ENCODE assay signal across 20 mouse cellular contexts in the genomic region with DNA sequence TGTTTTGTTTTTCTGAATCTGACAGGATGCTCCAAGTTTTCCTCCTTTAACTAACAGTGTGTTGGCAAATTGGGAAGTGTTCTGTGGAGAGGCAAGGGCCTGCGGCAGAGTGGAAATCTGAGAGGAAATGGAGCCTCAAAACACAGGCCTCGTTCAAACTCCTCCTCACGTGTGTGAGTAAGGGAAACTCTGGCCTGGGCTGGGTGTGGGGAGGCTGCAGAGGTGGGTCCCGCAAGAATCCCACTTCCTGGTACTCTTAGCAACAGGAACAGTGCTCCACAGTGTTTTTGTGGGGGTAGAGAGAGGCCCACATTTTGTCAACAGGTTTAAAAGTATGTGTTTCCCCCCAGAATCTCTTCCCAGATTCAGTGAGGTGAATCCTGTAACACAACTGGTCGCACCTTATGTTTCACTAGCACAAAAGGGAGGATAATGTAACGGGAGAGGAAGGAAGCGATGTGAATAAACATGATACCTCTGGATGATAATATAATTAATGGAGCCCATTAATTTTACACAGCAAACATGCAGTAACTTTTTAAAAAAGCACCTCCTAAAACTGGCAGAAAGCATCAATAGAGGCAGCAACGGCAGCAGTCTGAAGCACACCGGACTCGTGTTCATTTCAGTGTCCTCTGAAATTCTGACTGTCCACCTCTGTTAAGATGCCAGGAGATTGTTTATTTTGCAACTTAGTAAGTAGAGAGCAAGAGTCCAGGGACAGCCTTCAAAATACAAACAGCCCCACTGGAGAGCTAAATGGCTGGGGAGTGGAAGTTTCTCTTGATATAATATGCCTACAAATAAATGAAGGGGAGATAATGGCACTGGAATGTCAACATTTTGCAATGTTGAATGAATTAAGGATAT. TPM values are rescaled to one million over a fixed set of nuclear protein-coding genes. Genes with fewer than 3 reads are reported as not detected.
DNase-seq lines count a peak whose midpoint lies in the region; ATAC-seq and TF ChIP-seq lines count a peak whose summit lies in the region.
"Had no signal": no experiment of that assay in that cellular context is flagged by ENCODE, and none has a peak within 500 bp of the region (broad histone marks: within the 10 kb centered on the region; RNA-seq: fewer than 3 reads in every experiment).

No protein-coding gene starts in this region.

- H3K4me1 ChIP-seq in kidney, adult 2 months (ENCODE audit: control insufficient read depth, insufficient read depth, low read length): no peaks in the 10 kb centered on the region
- H3K4me1 ChIP-seq in stomach, embryonic 16.5 days (ENCODE audit: control insufficient read depth, insufficient read depth, low read length): peaks cover 18% of the 10 kb centered on the region
- 0 out of 2 replicates have a peak, but pooled peaks cover 3% of the 10 kb centered on the region for H3K4me1 ChIP-seq in stomach, postnatal 0 days (replicated peaks; ENCODE audit: control insufficient read depth, insufficient read depth)
- H3K4me1 ChIP-seq in forebrain, embryonic 12.5 days: no peaks in the 10 kb centered on the region
- H3K4me1 ChIP-seq: forebrain, embryonic 13.5 days; liver, embryonic 15.5 days; midbrain, embryonic 12.5 days; neural tube, embryonic 15.5 days had no signal

- no peak for DNase-seq in kidney, adult 2 months
- DNase-seq in kidney, adult 8-10 months: no peak
- DNase-seq in kidney, postnatal 4 days: peak; percentile 11 to 20
- DNase-seq in kidney, postnatal 10 days: no peak
- no peak for DNase-seq in stomach, postnatal 0 days (ENCODE audit: low spot score)
- peak; percentile 26 for DNase-seq in yolk sac, embryonic 10.5 days (ENCODE audit: low spot score)
- DNase-seq: adrenal gland, adult 2 months; cerebellum, adult 11-12 months; cerebellum, postnatal 10 days; lung, postnatal 10 days had no signal

- WGBS in kidney, adult 2 months: 59% methylated on average over 10 of the region's 10 CpGs
- WGBS in stomach, embryonic 16.5 days: 54% methylated on average over 10 of the region's 10 CpGs
- WGBS in stomach, postnatal 0 days: 56% methylated on average over 10 of the region's 10 CpGs
- WGBS in forebrain, embryonic 12.5 days: 82% methylated on average over 10 of the region's 10 CpGs

- no peak for TF ChIP-seq CTCF in kidney, adult 2 months (conservative IDR thresholded peaks at IDR 0.05; ENCODE audit: insufficient read depth, insufficient read length, low read depth, low read length)
- TF ChIP-seq CTCF in stomach, postnatal 0 days (IDR thresholded peaks at IDR 0.05; ENCODE audit: low read depth): no peak

- no peaks in the 10 kb centered on the region for H3K36me3 ChIP-seq in kidney, adult 2 months (ENCODE audit: control insufficient read depth, insufficient read depth, low read length)
- H3K36me3 ChIP-seq in stomach, embryonic 16.5 days (ENCODE audit: control insufficient read depth, insufficient read depth, low read length): no peaks in the 10 kb centered on the region
- no peaks in the 10 kb centered on the region for H3K36me3 ChIP-seq in stomach, postnatal 0 days (ENCODE audit: control insufficient read depth, insufficient read depth, low read length)
- no peaks in the 10 kb centered on the region for H3K36me3 ChIP-seq in forebrain, embryonic 12.5 days (replicated peaks)
- H3K36me3 ChIP-seq: intestine, embryonic 15.5 days; liver, embryonic 15.5 days; midbrain, embryonic 12.5 days; neural tube, embryonic 15.5 days had no signal

- no peak overlapping the region for H3K4me3 ChIP-seq in kidney, adult 2 months (ENCODE audit: insufficient read depth, low read depth, low read length)
- no peak overlapping the region for H3K4me3 ChIP-seq in stomach, embryonic 16.5 days (replicated peaks; ENCODE audit: low read length)
- H3K4me3 ChIP-seq in stomach, postnatal 0 days (ENCODE audit: low read depth, low read length): no peak overlapping the region
- no peak overlapping the region for H3K4me3 ChIP-seq in forebrain, embryonic 12.5 days (replicated peaks)
- H3K4me3 ChIP-seq: erythroblast, embryonic 14.5 days; forebrain, embryonic 13.5 days; intestine, embryonic 15.5 days; layer of hippocampus, adult 2 months; liver, embryonic 15.5 days; midbrain, embryonic 12.5 days; neural tube, embryonic 15.5 days had no signal

- no peaks in the 10 kb centered on the region for H3K9me3 ChIP-seq in stomach, embryonic 16.5 days (replicated peaks; ENCODE audit: control insufficient read depth, low read length)
- no peaks in the 10 kb centered on the region for H3K9me3 ChIP-seq in stomach, postnatal 0 days (ENCODE audit: control insufficient read depth, low read length)
- H3K9me3 ChIP-seq in forebrain, embryonic 12.5 days: no peaks in the 10 kb centered on the region
- H3K9me3 ChIP-seq: forebrain, embryonic 13.5 days; intestine, embryonic 15.5 days; liver, embryonic 15.5 days; midbrain, embryonic 12.5 days; neural tube, embryonic 15.5 days had no signal

- no peaks in the 10 kb centered on the region for H3K27me3 ChIP-seq in kidney, adult 2 months (replicated peaks; ENCODE audit: control insufficient read depth, insufficient read depth, low read length)
- no peaks in the 10 kb centered on the region for H3K27me3 ChIP-seq in stomach, embryonic 16.5 days (ENCODE audit: control insufficient read depth, insufficient read depth, low read length)
- no peaks in the 10 kb centered on the region for H3K27me3 ChIP-seq in stomach, postnatal 0 days (ENCODE audit: control insufficient read depth, insufficient read depth, low read length)
- no peaks in the 10 kb centered on the region for H3K27me3 ChIP-seq in forebrain, embryonic 12.5 days
- H3K27me3 ChIP-seq: forebrain, embryonic 13.5 days; intestine, embryonic 15.5 days; liver, embryonic 15.5 days; midbrain, embryonic 12.5 days; neural tube, embryonic 15.5 days had no signal

- no peak for ATAC-seq in stomach, embryonic 16.5 days (ENCODE audit: insufficient read depth, low FRiP score)
- no peak for ATAC-seq in stomach, postnatal 0 days (ENCODE audit: low FRiP score, low TSS enrichment)
- no peak for ATAC-seq in forebrain, embryonic 12.5 days (ENCODE audit: low FRiP score)
- ATAC-seq: forebrain, embryonic 13.5 days; hindbrain, embryonic 16.5 days had no signal

- no peak overlapping the region for H3K4me2 ChIP-seq in stomach, embryonic 16.5 days (ENCODE audit: low read depth, low read length)
- no peak overlapping the region for H3K4me2 ChIP-seq in stomach, postnatal 0 days (replicated peaks; ENCODE audit: low read depth)
- no peak overlapping the region for H3K4me2 ChIP-seq in forebrain, embryonic 12.5 days
- H3K4me2 ChIP-seq: forebrain, embryonic 13.5 days; intestine, embryonic 15.5 days; liver, embryonic 15.5 days; midbrain, embryonic 12.5 days; neural tube, embryonic 15.5 days had no signal

- H3K9ac ChIP-seq in stomach, embryonic 16.5 days (ENCODE audit: low read length): no peak overlapping the region
- no peak overlapping the region for H3K9ac ChIP-seq in stomach, postnatal 0 days (ENCODE audit: low read length)
- no peak overlapping the region for H3K9ac ChIP-seq in forebrain, embryonic 12.5 days
- H3K9ac ChIP-seq: forebrain, embryonic 13.5 days; intestine, embryonic 15.5 days; liver, embryonic 15.5 days; midbrain, embryonic 12.5 days; neural tube, embryonic 15.5 days had no signal

- no peak for TF ChIP-seq POLR2A in kidney, adult 2 months (IDR thresholded peaks at IDR 0.05; ENCODE audit: low read depth, low read length)

- TF ChIP-seq EP300 in stomach, postnatal 0 days (optimal IDR thresholded peaks at IDR 0.05): no peak

- H3K27ac ChIP-seq in kidney, adult 2 months (ENCODE audit: insufficient read depth, low read depth, low read length): peak overlapping the region; percentile 17; the same call in 1 of the 2 replicates
- 0 out of 2 replicates have a peak overlapping the region, but pooled peaks have one; percentile 4 for H3K27ac ChIP-seq in stomach, embryonic 16.5 days (ENCODE audit: low read length)
- no peak overlapping the region for H3K27ac ChIP-seq in stomach, postnatal 0 days (replicated peaks)
- H3K27ac ChIP-seq in forebrain, embryonic 12.5 days: no peak overlapping the region
- H3K27ac ChIP-seq: forebrain, embryonic 13.5 days; intestine, embryonic 15.5 days; layer of hippocampus, adult 2 months; liver, embryonic 15.5 days; midbrain, embryonic 12.5 days; neural tube, embryonic 15.5 days had no signal

RNA-seq across cellular contexts. Expression of gene Il33, which starts 47.3 kb away (rescaled TPM):
- 5.6 and 8.2 TPM in 2 replicates for polyA plus RNA-seq in kidney, adult 2 months (2012; rRNA removed)
- 14.9 and 15.0 TPM in 2 replicates for polyA plus RNA-seq in stomach, embryonic 16.5 days (2015; fragmentation: Nextera tagmentation; extraction: Ambion mirVana)
- polyA plus RNA-seq in stomach, postnatal 0 days (2015; fragmentation: Nextera tagmentation; extraction: Ambion mirVana): 54.4 and 63.6 TPM in 2 replicates
- 0.52 and 0.62 TPM in 2 replicates for polyA plus RNA-seq in forebrain, embryonic 12.5 days (2016; fragmentation: Nextera tagmentation; extraction: Ambion mirVana)
- polyA plus RNA-seq: erythroblast, embryonic 14.5 days had no signal

Comparison
In these comparisons a context has a peak if more than half of its experiments do, and no peak if none do; other contexts are left out.
1. DNase-seq: peak in kidney, postnatal 4 days (2 of 2) and yolk sac, embryonic 10.5 days (single experiment); none in kidney, adult 2 months (single experiment), kidney, adult 8-10 months (0 of 2), kidney, postnatal 10 days (single experiment) and stomach, postnatal 0 days (single experiment).
2. H3K27ac ChIP-seq: peak in kidney, adult 2 months (single experiment) and stomach, embryonic 16.5 days (single experiment); none in stomach, postnatal 0 days (single experiment) and forebrain, embryonic 12.5 days (single experiment).